ENCODE assay signal across 24 mouse cellular contexts in genomic region chr13:56444996-56445395, GRCm38 (mm10). TPM values are rescaled to one million over a fixed set of nuclear protein-coding genes. Genes with fewer than 3 reads are reported as not detected.
"Had no signal": no experiment of that assay in that cellular context is flagged by ENCODE, and none has a peak within 500 bp of the region (broad histone marks: within the 10 kb centered on the region; RNA-seq: fewer than 3 reads in every experiment).

No protein-coding gene starts in this region.

- H3K4me1 ChIP-seq: stomach, embryonic 15.5 days had no signal

- H3K27ac ChIP-seq: neural tube, embryonic 13.5 days; neural tube, embryonic 15.5 days; stomach, embryonic 15.5 days; stomach, postnatal 0 days had no signal

- H3K4me2 ChIP-seq: neural tube, embryonic 13.5 days; neural tube, embryonic 15.5 days; stomach, embryonic 15.5 days had no signal

- H3K9me3 ChIP-seq: neural tube, embryonic 13.5 days; neural tube, embryonic 15.5 days; stomach, embryonic 15.5 days had no signal

- DNase-seq: retina, postnatal 1 day; right cerebral cortex, adult 18-20 months; right cerebral cortex, postnatal 14 days; right cerebral cortex, postnatal 25 days; right cerebral cortex, postnatal 4 days; spleen, adult 18-20 months; thymus, adult 18-20 months; thymus, adult 2 months; thymus, postnatal 14 days; thymus, postnatal 25 days; thymus, postnatal 36 days; thymus, postnatal 4 days had no signal

- H3K4me3 ChIP-seq: neural tube, embryonic 13.5 days; neural tube, embryonic 15.5 days; stomach, embryonic 15.5 days had no signal

- H3K36me3 ChIP-seq: neural tube, embryonic 13.5 days; neural tube, embryonic 15.5 days; stomach, embryonic 15.5 days had no signal

- H3K9ac ChIP-seq: neural tube, embryonic 13.5 days; neural tube, embryonic 15.5 days; stomach, embryonic 15.5 days had no signal

RNA-seq across cellular contexts. Expression of gene Slc25a48, which starts 6.8 kb away (rescaled TPM):
- polyA plus RNA-seq: neural tube, embryonic 13.5 days; neural tube, embryonic 14.5 days had no signal

RNA-seq across cellular contexts. Expression of gene Gm3045, which starts 18.6 kb away (rescaled TPM):
- total RNA-seq: neutrophil, adult 5-6 weeks had no signal
- polyA plus RNA-seq: neural tube, embryonic 13.5 days; neural tube, embryonic 14.5 days; neural tube, embryonic 15.5 days; small intestine, adult 2 months; spleen, adult 2 months; stomach, embryonic 14.5 days; stomach, embryonic 15.5 days; stomach, embryonic 16.5 days; stomach, postnatal 0 days; thymus, adult 2 months; thymus, postnatal 0 days had no signal

RNA-seq across cellular contexts. Expression of gene Il9, which starts 37.0 kb away (rescaled TPM):
- total RNA-seq: neutrophil, adult 5-6 weeks had no signal
- polyA plus RNA-seq: neural tube, embryonic 13.5 days; neural tube, embryonic 14.5 days; neural tube, embryonic 15.5 days; small intestine, adult 2 months; spleen, adult 2 months; stomach, embryonic 14.5 days; stomach, embryonic 15.5 days; stomach, embryonic 16.5 days; stomach, postnatal 0 days; urinary bladder, adult 2 months had no signal
